Mouse (Mus musculus) cerebellum, adult 2 months (tissue): ENCODE measurements at regions not wholly inside any gene's neighbourhood (a gene's known extent, or its start where the extent isn't known, plus 50 kb on each side); places are given as distances from the start of the nearest gene placed in this dataset.

Experiments
- CTCF ChIP-seq: fragments of 200-500 bp; IDR thresholded peaks from 2 replicates; pipeline ENCODE4 v1.5.1; 2011; ENCODE audit warnings: low read depth, mild to moderate bottlenecking, control low read depth, low read length, moderate library complexity, borderline replicate concordance; ENCODE audit not compliant: insufficient read depth
- POLR2A ChIP-seq: fragments of 200-500 bp; IDR thresholded peaks from 2 replicates; pipeline ENCODE4 v1.6.1; 2011; ENCODE audit warnings: low read length, control low read depth, borderline replicate concordance; ENCODE audit not compliant: insufficient read depth

GRCm38 (mm10) chr10:95054869-95055268 lies 110.2 kb upstream of the Plxnc1 start:
- TF ChIP-seq CTCF: no peak
- no peak for TF ChIP-seq POLR2A
